Comparison of ENCODE assay signal across 7 mouse cellular contexts in genomic region chr14:31168425-31168824, GRCm38 (mm10). TPM values are rescaled to one million over a fixed set of nuclear protein-coding genes. Genes with fewer than 3 reads are reported as not detected.
DNase-seq lines count a peak whose midpoint lies in the region; ATAC-seq and TF ChIP-seq lines count a peak whose summit lies in the region.

Gene Stab1 (minus strand): TSS chr14:31168641.

- peak; percentile 66 for ATAC-seq in lung, postnatal 0 days
- no peak for ATAC-seq in activated CD4-positive, CD25-positive, alpha-beta regulatory T cell, adult 4 months

- no peak for TF ChIP-seq CTCF in lung, postnatal 0 days (IDR thresholded peaks at IDR 0.05)

- intact Hi-C loops in heart, postnatal 36 days (cut with DNase I), result no loop called here

- WGBS in forebrain, embryonic 10.5 days, result 65% methylated on average over 10 of the region's 10 CpGs
- 23% methylated on average over 10 of the region's 10 CpGs for WGBS in lung, postnatal 0 days

- peak within 1 kb of the TSS; percentile 19; the same call in 1 of the 2 replicates for H3K9ac ChIP-seq in lung, postnatal 0 days (replicated peaks; ENCODE audit: low read depth)

- peak; percentile 25 for DNase-seq in adrenal gland, postnatal 25 days
- no peak for DNase-seq in forebrain, embryonic 10.5 days (ENCODE audit: extremely low spot score, low spot score)
- peak; percentile 65 to 69 for DNase-seq in heart, postnatal 36 days
- DNase-seq in layer of hippocampus, postnatal 10 days (ENCODE audit: low spot score in 2 of 2), result no peak
- peak; percentile 62 for DNase-seq in lung, postnatal 0 days (ENCODE audit: low spot score)
- DNase-seq in right cerebral cortex, postnatal 36 days (ENCODE audit: low spot score in 2 of 2), result no peak

- TF ChIP-seq EP300 in lung, postnatal 0 days (IDR thresholded peaks at IDR 0.05), result peak; percentile 79; the same call in 1 of the 2 replicates

- peak within 1 kb of the TSS; percentile 44 for H3K4me2 ChIP-seq in lung, postnatal 0 days (replicated peaks; ENCODE audit: low read depth, low read length)

- H3K27ac ChIP-seq in forebrain, embryonic 10.5 days, result peak within 1 kb of the TSS; percentile 15
- H3K27ac ChIP-seq in lung, postnatal 0 days (ENCODE audit: low read length), result peak within 1 kb of the TSS; percentile 62

- H3K4me3 ChIP-seq in forebrain, embryonic 10.5 days, result peak within 1 kb of the TSS; percentile 16
- peak within 1 kb of the TSS; percentile 31 for H3K4me3 ChIP-seq in lung, postnatal 0 days (ENCODE audit: low read depth, low read length)

- no peaks in the 10 kb centered on the region for H3K27me3 ChIP-seq in forebrain, embryonic 10.5 days (ENCODE audit: poor library complexity, severe bottlenecking)
- no peaks in the 10 kb centered on the region for H3K27me3 ChIP-seq in lung, postnatal 0 days (replicated peaks; ENCODE audit: insufficient read depth, low read length)

- no peaks in the 10 kb centered on the region for H3K9me3 ChIP-seq in forebrain, embryonic 10.5 days
- no peaks in the 10 kb centered on the region for H3K9me3 ChIP-seq in lung, postnatal 0 days (ENCODE audit: low read length)

- peaks cover 43% of the 10 kb centered on the region for H3K4me1 ChIP-seq in forebrain, embryonic 10.5 days
- no peaks in the 10 kb centered on the region; the same call in 1 of the 2 replicates for H3K4me1 ChIP-seq in lung, postnatal 0 days (ENCODE audit: insufficient read depth, low read depth, low read length)

- H3K36me3 ChIP-seq in forebrain, embryonic 10.5 days (replicated peaks), result peaks cover 37% of the 10 kb centered on the region
- H3K36me3 ChIP-seq in lung, postnatal 0 days (ENCODE audit: insufficient read depth, low read length), result peaks cover 28% of the 10 kb centered on the region

RNA-seq across cellular contexts. Expression of gene Stab1, which starts in this region (rescaled TPM):
- total RNA-seq in adrenal gland, postnatal 25 days (2021), result 62.2 and 79.5 TPM in 2 replicates
- polyA plus RNA-seq in forebrain, embryonic 10.5 days (2016; fragmentation: Nextera tagmentation; extraction: Ambion mirVana), result 20.7 and 21.6 TPM in 2 replicates
- 10 to 100 TPM; 66.1 to 85.9 TPM for total RNA-seq in heart, postnatal 36 days (2021)
- total RNA-seq in layer of hippocampus, postnatal 10 days (2021), result 10 to 100 TPM; 26.9 to 40.4 TPM
- polyA plus RNA-seq in lung, postnatal 0 days (2015; fragmentation: Nextera tagmentation; extraction: Ambion mirVana), result 32.4 and 34.2 TPM in 2 replicates
- polyA plus RNA-seq in activated CD4-positive, CD25-positive, alpha-beta regulatory T cell, adult 4 months (2017; shearing (Covaris generic)), result 1 to 10 TPM; 1.6 to 1.9 TPM

Comparison
In these comparisons a context has a peak if more than half of its experiments do, and no peak if none do; other contexts are left out.
1. DNase-seq: peak in adrenal gland, postnatal 25 days (single experiment), heart, postnatal 36 days (2 of 2) and lung, postnatal 0 days (single experiment); none in forebrain, embryonic 10.5 days (single experiment), layer of hippocampus, postnatal 10 days (0 of 2) and right cerebral cortex, postnatal 36 days (0 of 2).